Mouse (Mus musculus) ZHBTc4 (cell line): ENCODE measurements around the gene Afm.
A peak's percentile ranks its signal among the peaks of the same experiment; 100 is the strongest.

ENCODE experiments used
- DNase-seq: peaks from one replicate; pipeline ENCODE4 v3.0.0-alpha.2; 2011; ENCODE audit warnings: low read depth, low spot score

The Afm gene

GRCm38 (mm10) chr5:90518356-90519100, at the start of gene Afm:
TSS of gene Afm (plus strand) at chr5:90518932.
- no peak for DNase-seq

- DNase-seq = no peak
These were observed 47.9 kb upstream of the Afm start for GRCm38 (mm10) chr5:90470836-90471235.

- DNase-seq = no peak
These were observed 44.8 kb upstream of the Afm start for GRCm38 (mm10) chr5:90473902-90474301.

DNA sequence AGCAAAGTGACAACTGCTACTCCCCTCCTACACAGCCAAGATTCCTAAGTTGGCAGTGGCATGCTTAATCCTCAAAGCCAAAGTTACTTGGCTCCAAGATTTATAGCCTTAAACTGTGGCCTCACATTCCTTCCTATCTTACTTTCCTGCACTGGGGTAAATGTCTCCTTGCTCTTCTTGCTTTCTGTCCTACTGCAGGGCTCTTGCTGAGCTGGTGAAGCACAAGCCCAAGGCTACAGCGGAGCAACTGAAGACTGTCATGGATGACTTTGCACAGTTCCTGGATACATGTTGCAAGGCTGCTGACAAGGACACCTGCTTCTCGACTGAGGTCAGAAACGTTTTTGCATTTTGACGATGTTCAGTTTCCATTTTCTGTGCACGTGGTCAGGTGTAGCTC, 44.4 kb upstream of the Afm start:
- no peak for DNase-seq

GRCm38 (mm10) chr5:90476741-90477140, 42.0 kb upstream of the Afm start:
- no peak for DNase-seq

DNA sequence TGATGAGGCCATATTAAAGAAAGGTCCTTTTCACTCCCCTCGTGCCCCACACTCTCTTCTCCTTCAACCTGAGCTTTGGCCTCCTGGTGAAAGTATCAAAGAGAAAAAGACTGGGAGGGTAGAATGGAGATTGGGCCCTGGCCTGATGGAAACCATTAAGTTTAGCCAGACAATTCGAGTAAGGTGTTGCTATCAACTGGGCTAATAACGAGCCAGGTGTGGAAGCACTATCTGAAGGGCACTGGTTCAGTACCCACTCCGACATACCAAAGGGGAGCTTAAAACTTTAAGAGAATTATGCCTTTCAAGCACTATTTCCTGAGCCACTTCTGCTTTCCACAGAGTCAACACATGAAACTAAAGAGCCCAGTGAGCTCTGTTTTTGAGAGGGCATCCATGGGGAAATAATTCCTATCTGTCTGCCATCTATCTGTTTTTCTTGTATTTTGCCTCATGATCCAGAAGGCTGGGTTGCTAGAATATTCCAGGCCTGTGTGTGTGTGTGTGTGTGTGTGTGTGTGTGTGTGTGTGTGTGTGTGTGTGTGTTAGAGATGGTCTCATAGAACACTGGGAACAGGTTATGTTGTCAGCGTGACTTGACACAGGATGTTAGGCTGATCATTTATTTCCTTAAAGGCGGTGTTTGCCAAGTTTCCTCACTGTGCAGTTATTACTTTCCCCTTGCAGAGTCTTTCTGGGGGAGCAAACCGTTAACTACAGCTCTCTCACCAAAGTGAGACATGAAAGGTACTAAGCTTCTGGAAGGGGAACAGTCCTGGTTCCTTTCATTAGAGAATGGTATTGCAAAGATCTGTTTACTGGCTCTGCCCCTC, 41.2 kb upstream of the Afm start:
- no peak for DNase-seq

DNA sequence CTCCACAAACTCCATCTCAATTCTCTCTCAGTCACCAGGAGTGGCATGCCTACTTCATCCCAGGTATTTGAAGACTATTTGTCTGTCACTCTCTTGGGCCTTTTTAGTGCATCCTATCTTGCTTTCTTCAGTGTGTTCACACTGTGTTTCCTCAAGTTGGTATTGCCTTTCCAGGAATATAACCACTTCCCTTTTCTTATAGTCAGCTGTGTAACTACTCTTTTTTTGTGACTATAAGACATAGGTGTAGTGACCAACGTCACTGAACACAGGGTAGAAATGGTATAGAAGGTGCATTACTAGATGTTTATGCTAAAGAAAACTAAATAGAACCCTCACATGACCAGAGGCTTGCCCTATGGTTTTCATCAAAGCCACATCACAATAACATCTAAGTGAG, 39.8 kb upstream of the Afm start:
- DNase-seq = no peak

GRCm38 (mm10) chr5:90485597-90485996, 33.1 kb upstream of the Afm start:
- DNase-seq = no peak

GRCm38 (mm10) chr5:90488323-90488722, 30.4 kb upstream of the Afm start:
- DNase-seq = no peak

DNA sequence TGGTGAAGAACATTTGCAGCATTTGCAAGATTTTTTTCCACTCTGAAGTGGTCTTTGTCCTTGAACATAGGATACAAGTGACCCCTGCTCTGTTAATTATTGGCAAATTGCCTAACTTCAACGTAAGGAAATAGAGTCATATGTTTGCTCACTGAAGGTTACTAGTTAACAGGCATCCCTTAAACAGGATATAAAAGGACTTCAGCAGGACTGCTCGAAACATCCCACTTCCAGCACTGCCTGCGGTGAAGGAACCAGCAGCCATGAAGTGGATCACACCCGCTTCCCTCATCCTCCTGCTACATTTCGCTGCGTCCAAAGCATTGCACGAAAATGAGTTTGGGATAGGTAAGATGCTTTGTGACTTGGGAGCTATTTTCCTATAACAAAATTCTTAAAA, 28.2 kb upstream of the Afm start, which contains the start of gene Afp:
Gene Afp (plus strand): TSS at position 220 of the 400 bp plus-strand sequence.
- DNase-seq = no peak

DNA sequence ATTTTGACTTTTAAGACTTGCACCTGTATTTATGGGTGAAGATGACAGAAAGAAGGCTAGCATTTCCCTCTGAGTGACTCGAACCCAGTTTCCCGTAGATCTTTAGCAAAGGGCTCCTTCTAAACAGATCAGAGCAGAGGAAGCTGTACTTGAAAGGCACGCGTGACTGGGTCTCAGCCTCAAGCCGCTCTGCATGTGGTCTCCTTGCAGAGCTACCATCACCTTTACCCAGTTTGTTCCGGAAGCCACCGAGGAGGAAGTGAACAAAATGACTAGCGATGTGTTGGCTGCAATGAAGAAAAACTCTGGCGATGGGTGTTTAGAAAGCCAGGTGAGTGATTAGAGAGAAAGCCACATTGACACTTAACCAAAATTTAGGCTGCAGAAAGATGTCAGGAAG, 26.3 kb upstream of the Afm start:
- peak; percentile 9 for DNase-seq

GRCm38 (mm10) chr5:90494308-90494707, 24.4 kb upstream of the Afm start:
- no peak for DNase-seq

DNA sequence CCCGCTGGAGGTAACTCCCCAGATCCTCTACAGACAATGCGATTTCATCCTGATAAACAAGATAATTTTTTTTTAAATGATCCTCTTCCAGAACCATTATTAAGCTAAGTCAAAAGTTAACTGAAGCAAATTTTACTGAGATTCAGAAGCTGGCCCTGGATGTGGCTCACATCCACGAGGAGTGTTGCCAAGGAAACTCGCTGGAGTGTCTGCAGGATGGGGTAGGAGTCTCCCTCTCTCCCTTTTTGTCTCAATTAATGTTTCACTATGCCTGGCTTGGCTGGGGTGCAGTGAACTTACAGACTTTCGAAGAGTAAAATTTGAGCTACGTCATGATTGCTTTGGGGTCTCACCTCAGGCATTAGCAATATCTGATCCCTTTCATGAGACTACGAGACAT, 19.2 kb upstream of the Afm start:
- no peak for DNase-seq

DNA sequence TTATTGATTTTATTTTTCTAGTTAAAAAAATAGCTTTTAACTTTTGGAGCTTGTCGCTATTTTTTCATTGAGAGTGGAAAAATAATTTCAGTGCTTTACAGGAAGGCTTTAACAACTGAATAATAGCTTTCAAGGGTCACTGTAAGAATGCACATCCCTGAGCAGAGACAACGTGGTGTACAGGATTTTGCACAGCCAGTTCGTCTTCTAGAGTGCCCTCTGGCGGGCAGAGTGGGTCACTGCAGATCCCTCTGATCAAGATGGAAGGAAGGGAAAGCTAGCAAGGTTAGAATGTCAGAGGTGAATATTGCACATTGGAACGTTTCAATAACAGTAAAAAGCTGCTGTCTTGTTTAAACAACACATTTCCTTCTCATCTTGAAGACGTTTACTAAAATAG, 18.0 kb upstream of the Afm start:
- DNase-seq = peak; percentile 77

GRCm38 (mm10) chr5:90501752-90502151, 17.0 kb upstream of the Afm start:
- no peak for DNase-seq

- DNase-seq = no peak
These were observed 14.0 kb upstream of the Afm start for GRCm38 (mm10) chr5:90504742-90505141.

- DNase-seq = no peak
These were observed 12.2 kb upstream of the Afm start for GRCm38 (mm10) chr5:90506507-90506906.

DNA sequence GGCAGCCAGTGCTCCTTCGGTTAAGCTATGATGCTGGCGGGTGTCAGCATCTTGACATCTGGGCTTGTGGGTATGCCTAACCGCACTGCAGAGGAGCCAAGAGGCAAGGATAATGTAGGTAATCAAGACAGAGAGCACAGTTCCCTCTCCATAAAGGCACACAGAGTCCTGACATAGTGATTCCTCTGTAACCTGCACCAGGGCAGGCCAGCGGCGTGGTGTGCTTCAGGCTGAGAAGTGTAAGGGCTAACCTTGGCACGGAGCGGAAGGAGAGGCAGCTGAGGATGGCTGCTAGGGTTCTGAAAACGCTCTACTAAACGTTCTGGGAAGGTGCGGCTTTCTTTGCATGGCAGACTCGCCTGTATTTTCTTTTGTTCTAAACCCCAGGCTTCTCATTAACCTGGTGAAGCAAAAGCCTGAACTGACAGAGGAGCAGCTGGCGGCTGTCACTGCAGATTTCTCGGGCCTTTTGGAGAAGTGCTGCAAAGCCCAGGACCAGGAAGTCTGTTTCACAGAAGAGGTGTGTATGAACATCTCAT, 11.3 kb upstream of the Afm start:
- DNase-seq = peak; percentile 53

GRCm38 (mm10) chr5:90509828-90510592, 8.7 kb upstream of the Afm start:
- DNase-seq = no peak

GRCm38 (mm10) chr5:90512288-90512955, 6.3 kb upstream of the Afm start:
- no peak for DNase-seq

DNA sequence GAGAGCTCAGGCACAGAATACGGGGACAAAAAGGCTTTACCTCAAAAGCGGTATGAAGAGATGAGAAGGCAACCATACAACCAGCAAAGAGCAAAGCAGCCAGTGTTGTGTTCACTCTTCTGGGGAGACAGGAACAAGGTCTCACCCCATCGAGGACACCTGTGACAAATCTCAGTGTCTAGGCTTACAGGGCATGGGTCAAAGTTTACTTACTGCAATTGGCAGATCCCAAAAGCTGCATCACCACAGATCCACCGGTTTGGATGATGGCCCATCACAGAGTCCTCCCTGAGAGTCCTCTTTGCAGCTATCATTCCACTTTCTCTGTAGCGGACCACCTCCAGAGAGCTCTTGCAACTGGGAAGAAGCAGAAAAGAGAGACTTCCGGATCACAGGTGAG, 3.2 kb upstream of the Afm start:
- no peak for DNase-seq
